Mouse (Mus musculus): ENCODE results near the gene Kif3b. TPM values are rescaled to one million over a fixed set of nuclear protein-coding genes. Genes with fewer than 3 reads are reported as not detected.
"Not testable (repeated sequence)": the region's sequence is repeated elsewhere in the genome, so short reads cannot be mapped to it uniquely, and the experiment has no call there.

Kif3b gene
- total RNA-seq, 2 experiments from 2014 or later: 3.4 to 4.0 TPM

DNA sequence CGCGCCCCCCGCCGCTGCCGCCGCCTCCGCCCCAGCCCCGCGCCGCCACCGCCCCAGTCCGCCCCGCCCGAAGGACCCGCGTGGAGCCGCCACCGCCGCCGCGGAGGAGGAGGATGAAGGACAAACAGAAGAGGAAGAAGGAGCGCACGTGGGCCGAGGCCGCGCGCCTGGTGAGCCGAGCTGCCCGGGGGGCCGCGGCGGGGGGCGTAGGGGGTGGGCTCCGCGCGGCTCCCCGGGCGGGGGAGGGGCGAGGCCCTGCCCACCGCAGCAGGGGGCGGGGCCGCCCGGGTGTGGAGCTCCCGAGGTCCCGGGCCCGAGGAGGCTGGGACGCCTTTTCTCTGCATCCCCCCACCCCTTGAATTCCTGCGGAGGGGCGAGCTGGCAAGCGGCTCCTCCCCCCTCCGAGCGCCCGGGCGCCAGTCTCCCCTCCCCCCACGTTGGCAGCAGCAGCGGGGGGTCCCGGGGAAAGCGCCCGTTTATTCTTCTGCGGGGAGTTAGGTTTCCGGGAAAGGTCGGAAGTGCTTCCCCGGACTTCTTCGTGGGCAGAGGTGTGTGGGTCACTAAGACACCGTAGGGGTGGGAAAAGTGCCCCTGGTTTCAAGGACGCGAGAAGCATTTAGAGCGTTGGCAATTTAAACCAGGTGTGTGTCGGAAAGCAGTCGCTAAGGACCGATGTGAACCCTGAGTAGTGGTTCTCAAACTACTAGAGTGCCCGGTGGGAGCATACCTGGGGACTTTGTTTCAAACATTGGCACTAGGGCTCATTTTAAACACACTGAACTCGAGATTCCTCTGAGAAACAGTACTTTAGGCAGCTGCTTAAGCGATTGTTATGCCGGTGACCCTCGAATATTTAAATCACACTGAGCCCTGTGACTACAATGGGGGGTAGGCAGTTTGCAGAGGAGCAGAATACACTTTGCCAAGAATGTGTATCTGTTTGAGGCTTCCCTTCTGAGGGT lies 55.3 kb downstream of the Kif3b start:
- DNase-seq: peak; percentile 67

DNA sequence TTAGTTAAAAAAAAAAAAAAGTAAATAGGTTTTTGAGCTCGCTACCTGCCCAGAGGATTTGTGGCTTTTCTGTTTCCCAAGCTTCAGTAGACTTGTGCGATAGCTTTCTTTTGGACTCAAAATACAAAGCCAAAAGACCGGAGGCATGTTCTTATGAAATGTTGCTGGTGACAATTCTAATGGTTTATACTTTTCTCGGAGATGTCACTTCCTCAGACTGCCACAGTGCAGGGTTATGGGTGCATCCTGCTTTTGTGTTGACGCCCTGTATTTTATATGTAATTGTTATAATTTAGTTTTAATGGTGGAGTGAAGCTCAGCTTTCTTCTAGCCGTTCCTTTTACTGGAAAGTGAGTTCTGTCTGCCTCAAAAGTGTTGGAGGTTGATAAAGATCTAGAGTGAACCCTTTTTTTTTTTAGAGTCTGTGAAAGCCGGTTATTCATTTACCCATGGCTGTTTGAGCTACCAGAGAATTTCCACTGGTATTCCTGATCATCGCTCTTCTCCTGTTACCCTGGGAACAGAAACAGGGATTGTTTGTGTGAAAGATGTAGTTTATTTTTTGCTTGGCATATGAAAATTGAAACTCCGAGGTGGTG lies 56.1 kb downstream of the Kif3b start:
- DNase-seq: no peak

DNA sequence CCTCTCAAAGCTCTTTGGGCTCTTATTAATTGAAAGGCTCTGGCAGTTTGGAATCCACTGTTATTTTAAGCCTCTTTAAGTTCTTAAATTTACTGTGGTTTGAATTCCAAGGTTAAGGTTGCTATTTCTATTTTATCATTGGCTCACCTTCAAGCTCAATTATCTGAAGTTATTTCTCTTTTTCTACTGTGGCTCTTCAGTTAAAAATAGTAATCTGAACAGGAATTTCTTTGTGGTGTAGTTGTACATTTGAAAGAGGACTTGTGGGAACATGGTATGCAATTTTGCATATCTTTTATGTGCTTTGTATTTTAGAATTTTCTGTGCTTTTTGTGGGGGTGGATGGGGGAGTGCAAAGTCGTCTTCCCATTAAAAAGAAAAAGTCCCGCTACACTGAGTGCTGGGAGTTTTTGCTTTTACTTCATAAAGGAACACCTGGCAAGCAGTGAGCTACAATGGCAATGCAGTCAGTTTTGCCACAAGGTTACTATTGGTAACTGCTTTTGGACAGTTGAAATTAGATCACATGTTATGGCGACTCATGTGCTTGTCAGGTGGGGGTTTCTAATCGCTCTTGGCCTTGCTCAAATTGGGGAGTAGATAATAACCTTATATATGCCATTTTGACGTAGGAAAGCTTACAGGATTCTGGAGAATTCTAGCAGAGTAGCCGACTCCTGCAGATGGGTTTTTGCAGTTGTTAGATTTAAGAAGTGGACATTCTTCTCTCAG lies 57.1 kb downstream of the Kif3b start:
- DNase-seq: no peak

DNA sequence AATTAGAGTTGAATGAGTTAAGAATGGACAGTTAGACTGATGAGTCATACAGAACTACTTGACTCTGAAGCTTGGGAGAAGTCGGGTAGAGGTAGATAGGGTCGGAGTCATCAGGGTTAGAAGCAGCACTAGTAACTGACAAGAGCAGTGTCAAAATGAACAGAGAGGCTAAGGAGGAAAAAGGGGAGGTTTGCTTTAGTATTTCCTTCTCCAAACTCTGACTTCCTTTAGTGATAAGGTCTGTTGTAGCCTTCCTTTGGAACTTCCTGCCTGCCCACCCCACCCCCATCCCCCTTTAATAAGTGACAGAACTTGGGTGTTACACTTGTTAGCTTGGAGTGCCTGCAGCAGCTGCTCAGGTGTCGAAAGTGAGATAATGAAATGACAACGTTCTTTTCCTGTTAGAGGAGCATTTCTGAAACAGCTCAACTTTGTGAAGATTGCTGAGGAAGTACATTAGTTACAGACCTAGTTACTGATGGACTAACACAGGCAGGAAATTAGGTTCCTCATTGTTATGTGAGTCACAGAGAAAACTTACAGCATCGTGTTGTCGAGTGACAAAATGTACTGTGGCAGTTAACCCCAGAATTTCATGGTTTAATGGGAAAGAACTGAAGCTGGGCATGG lies 59.5 kb downstream of the Kif3b start:
- no peak for DNase-seq

DNA sequence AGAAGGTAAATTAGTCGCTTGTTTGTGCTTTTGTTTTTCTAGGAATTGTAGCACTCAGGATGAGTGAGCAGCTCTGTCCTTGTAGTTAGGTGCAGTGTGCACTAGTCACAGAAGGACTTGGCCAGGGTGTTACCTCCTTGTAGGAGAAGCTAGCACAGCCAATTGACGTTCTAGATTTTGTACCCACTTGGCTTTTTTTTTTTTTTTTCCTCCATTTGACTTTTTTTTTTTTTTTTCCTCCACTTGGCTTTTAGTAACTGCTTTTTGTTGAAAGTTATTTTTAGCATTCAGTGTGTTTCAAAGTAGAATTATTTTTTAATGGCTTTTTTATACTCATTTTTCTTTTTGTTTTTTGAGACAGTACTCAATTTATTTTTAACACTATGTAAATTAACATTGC lies 63.4 kb downstream of the Kif3b start:
- DNase-seq: no peak

DNA sequence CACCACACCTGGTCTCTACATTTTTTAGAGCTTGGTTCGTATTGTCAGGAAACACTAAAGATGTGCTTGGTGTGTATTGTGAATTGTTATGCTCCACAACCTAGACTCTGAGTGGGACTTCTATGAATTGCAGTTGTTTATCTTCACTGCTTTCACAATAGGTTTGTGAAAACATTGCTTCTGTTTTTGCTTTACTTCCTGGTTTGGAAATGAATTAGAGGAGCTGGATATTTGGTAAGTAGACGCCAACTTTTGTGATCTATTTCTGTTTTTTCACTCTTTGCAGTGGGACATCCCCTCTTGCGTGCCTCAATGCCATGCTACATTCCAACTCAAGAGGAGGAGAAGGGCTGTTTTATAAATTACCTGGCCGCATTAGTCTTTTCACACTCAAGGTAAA lies 65.6 kb downstream of the Kif3b start:
- no peak for DNase-seq

DNA sequence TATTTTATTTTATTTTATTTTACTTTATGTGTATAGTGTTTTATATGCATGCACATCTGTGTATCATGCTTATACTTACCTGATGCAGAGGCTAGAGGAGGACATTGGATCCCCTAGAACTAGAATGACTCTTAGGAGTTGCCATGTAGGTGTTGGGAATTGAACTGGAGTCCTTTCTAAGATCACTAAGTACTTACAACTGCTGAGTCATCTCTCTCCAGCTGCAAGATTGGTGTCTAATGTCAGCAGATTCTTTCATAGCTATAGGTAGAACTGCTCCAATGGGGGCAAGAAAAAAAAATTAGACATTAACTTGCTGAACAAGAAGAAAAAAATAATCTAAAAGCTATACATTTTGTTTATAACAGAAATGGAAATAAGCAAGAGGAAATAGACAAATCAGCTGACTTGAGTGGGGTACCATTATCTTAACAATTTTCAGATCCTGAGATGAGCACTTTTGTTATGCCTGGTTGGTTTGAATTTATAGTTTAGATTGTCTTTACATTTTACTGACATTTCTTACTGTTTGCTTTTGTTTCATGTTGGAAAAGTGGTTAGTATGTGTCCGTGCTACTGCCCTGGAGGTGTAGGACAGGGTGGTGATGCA lies 70.0 kb downstream of the Kif3b start:
- DNase-seq: no peak

DNA sequence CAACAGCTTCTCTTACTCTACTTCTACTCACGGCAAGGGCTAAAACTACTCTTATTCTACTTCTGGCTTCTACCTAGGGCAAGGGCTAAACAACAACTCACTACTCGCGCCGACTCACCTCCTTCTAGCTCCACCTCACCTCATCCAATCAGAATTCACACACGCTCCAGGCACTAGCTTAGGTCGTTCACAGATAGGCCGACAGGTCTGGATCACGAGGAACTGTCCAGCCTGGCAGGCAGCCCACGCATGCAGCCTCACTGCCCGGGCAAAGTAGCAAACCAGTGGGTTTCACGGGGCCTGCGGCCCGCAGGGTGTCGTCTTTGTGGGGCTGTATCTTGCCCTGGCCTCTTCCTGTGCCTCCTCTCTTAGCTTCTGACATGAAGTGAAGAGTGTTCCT lies 73.3 kb downstream of the Kif3b start:
- not testable (repeated sequence) for DNase-seq

DNA sequence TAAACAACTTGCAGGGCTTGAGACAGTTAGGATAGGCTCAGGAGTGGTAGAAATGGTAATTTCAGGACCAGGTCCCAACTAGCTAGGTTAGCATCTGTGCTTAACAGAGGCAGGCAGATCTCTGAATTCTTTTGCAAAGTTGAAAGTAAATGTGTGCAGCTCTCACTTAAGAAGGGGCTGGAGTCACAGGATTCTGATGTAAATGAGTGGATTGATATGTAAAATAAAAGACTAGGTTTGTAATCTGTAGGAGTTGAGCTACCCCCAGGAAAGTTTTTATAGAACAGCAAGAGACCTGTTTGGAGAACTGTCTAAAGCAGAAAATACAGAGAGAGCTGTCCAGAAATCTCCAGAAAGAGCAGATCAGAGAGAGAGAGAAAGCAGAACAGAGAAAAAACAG lies 79.7 kb downstream of the Kif3b start:
- no peak for DNase-seq

DNA sequence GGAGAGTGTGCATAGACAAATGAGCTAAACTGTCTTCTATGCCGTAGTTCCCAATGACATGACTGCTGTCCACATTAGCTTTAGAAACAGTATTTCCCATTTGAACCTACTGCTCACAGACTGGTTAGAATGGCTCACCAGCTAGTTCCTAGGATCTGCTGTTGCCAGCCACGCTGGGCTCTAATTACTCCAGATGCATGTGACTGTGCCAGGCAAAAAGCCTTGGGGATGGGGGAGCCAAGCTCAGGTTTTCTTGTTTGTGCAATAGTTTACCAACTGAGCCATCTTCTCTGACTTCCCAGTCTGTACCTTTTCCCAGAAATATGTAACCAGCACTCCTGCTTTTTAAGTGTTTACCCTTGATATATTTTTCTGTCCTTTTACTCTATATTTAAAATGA lies 84.2 kb downstream of the Kif3b start:
- no peak for DNase-seq

DNA sequence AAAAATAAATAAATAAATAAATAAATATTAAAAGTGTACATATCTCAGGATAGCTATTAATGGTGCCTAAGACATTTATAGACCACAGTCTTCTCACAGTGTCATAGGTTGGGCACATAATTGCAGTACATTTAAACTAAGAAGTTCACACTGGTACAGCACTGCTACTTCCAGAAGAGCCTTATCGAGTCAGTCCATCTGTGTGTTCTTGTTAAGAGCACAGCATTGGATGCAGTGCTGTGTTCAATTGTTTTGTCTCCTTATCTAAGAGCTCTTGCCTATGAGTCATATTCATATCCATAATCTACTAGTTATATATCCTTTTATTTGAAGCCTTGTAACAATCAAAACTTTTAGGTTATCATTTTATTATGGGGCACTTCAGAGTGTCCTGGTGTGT lies 89.3 kb downstream of the Kif3b start:
- no peak for DNase-seq

Other genes with a start within 250 kb of the Kif3b start
- 1 to 10 TPM; 5.0 to 5.1 TPM for gene Ccm2l, start 225.5 kb upstream of the Kif3b start, total RNA-seq (2021)
- under 1 TPM; 0.21 to 0.26 TPM for gene Hck, start 182.9 kb upstream of the Kif3b start, total RNA-seq (2021)
- 10 to 100 TPM; 33.7 to 34.9 TPM for gene Tm9sf4, start 130.1 kb upstream of the Kif3b start, total RNA-seq (2021)
- gene Tspyl3, start 66.0 kb upstream of the Kif3b start, total RNA-seq (2021): under 1 TPM; 0.78 to 0.82 TPM
- gene Plagl2, start 50.0 kb upstream of the Kif3b start, total RNA-seq (2021): 1 to 10 TPM; 3.2 to 4.0 TPM
- gene Pofut1, start 49.9 kb upstream of the Kif3b start, total RNA-seq (2021): 10 to 100 TPM; 11.4 to 12.2 TPM
- gene Asxl1, start 54.4 kb downstream of the Kif3b start, total RNA-seq (2021): 1 to 10 TPM; 7.3 to 8.5 TPM
- not detected for gene 4930404H24Rik, start 201.4 kb downstream of the Kif3b start, total RNA-seq (2021)
- 1 to 10 TPM; 1.4 to 1.6 TPM for gene Nol4l, start 238.6 kb downstream of the Kif3b start, total RNA-seq (2021)